Mouse (Mus musculus): ENCODE measurements around the gene Adh6a.
"Not testable (repeated sequence)": the region's sequence is repeated elsewhere in the genome, so short reads cannot be mapped to it uniquely, and the experiment has no call there.

Adh6a gene

DNA sequence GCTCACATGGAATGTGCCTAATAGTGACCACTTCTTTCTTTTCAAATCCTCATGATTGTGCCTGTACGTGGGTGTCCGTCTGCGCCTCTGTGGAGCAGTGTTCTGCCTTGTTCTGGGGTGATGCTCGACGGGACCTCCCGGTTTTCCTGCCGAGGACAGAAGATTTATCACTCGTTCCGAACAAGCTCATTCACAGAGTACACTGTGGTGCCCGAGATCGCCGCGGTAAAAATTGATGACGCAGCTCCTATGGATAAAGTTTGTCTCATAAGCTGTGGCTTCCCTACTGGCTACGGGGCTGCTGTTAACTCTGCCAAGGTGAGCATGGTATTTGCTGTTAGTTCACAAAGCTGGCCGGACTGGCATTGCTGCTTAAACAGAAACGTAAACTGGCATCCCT, 11.9 kb downstream of the Adh6a start:
- no peak for DNase-seq (ENCODE audit: low read depth, low spot score)

DNA sequence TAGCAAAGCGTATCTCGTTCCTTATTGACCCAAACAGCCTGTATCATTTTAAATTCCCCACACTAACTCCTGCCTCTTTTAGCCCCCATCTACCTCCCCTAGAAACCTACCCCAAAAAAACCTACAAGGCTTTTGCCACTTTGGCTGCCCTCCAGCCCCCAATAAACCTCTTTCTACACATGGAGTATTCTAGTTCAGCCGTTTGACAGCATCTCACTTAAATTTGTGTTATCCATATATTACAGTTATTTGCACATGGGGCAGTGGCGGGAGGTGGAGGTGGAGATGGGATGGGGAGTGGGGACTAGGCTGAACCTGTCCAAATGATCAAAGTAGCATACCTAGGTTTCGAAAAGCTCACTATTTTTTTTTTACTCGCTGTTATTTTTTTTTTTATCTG, 12.4 kb downstream of the Adh6a start:
- no peak for DNase-seq (ENCODE audit: low read depth, low spot score)

DNA sequence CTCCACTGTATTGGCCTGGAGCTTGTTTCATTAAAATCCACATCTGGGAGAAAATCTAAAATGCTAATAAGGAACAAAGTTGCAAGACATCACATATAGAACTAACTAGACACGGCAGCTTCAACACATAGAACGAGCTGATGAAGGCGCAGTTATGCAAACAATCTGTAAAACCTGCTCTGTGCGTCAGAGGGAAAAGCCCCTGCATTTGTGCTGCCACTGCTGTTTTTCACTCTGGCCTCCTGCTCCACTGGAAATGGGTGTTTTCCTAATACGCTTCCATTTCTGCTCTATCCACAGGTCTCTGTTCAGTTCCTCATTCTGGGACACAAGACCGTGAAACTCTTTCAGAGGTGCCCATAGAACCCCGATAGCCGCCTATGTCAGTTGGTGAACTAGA, 20.8 kb downstream of the Adh6a start:
- DNase-seq (ENCODE audit: low read depth, low spot score) = no peak

- no peak for DNase-seq (ENCODE audit: low read depth, low spot score)
These were observed 21.2 kb downstream of the Adh6a start for GRCm38 (mm10) chr3:138334320-138334719.

GRCm38 (mm10) chr3:138335566-138335965, 22.5 kb downstream of the Adh6a start:
- no peak for DNase-seq (ENCODE audit: low read depth, low spot score)

GRCm38 (mm10) chr3:138336104-138336754, 23.1 kb downstream of the Adh6a start:
- no peak for DNase-seq (ENCODE audit: low read depth, low spot score)

GRCm38 (mm10) chr3:138341471-138341870, 28.4 kb downstream of the Adh6a start, which contains the start of gene Adh6b:
Gene Adh6b (plus strand): TSS chr3:138341775.
- no peak for DNase-seq (ENCODE audit: low read depth, low spot score)

- no peak for DNase-seq (ENCODE audit: low read depth, low spot score)
These were observed 34.0 kb downstream of the Adh6a start for GRCm38 (mm10) chr3:138347041-138347440.

DNA sequence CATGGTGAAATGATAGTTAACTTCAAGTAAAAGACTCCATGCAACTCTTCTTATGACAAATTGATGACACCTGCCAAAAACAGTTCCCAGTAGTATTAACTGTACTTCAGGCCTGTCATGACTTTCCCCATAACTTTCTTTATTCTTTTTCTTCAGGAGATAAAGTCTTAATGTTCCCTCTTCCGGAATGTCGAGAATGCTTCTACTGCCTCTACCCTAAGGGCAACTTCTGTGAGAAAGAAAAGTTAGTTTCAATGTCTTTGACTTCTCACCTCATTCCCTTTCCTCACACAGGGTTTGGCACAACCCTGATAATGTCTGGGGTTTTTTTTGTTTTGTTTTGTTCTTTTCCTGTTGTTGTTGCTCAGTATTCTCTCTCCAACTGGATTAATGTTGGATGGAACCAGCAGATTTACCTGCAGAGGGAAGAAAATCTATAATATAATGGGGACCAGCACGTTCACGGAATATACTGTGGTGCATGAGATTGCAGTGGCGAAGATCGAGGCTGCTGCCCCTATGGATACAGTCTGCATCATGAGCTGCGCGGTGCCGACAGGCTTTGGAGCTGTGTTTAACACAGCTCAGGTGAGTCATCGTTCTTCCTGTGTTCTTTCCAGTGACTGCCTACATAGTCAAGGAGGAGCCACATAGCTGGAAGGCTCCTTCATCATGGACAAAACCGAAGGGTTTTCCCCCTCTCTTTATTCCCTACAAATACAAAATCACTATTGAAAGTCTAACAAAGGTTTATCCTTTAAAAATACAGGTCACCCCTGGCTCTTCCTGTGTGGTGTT, 39.1 kb downstream of the Adh6a start:
- no peak for DNase-seq (ENCODE audit: low read depth, low spot score)

- no peak for DNase-seq (ENCODE audit: low read depth, low spot score)
These were observed 45.8 kb downstream of the Adh6a start for GRCm38 (mm10) chr3:138358856-138359255.

- DNase-seq (ENCODE audit: low read depth, low spot score) = no peak
These were observed 47.6 kb downstream of the Adh6a start for GRCm38 (mm10) chr3:138360721-138361120.

GRCm38 (mm10) chr3:138362920-138363319, 49.8 kb downstream of the Adh6a start:
- no peak for DNase-seq (ENCODE audit: low read depth, low spot score)

- DNase-seq (ENCODE audit: low read depth, low spot score) = no peak
These were observed 53.1 kb downstream of the Adh6a start for GRCm38 (mm10) chr3:138366181-138366580.

DNA sequence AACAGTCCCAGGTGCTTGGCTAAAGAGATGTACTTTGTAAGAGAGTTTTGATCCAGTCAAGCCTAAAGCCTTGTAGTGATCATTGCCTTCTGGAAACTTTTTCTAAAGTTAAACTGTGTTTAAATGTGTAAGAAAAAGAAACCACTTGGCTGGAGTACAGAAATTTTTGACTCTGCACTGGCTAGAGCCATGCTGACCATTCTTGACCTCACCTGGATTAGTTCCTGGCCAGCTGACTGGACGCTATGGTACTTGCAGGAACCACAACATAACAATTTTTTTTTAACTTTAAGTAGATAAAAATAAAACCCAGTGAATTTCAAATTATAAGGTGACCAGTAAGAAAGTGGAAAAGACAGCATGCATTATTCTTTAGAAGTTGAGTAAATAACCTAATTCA, 56.5 kb downstream of the Adh6a start:
- no peak for DNase-seq (ENCODE audit: low read depth, low spot score)

DNA sequence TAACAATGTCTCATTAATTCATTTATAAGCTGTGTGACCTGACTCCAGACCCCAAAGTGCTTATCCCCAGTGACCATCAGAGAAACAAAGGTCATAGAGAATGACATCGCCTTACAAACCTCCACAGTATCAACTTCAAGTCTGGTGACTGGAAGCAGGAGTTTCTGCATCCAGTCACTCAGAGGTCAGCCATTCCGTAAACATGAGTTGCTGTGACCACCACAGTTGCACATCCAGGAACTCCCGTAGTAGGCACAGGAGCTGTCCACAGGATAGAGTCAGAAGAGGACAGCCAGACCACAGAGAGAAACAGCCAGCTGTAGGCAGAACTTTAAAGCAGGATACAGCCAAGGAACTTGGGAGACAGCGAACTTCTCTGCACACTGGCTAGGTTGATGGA, 57.2 kb downstream of the Adh6a start:
- DNase-seq (ENCODE audit: low read depth, low spot score) = not testable (repeated sequence)

DNA sequence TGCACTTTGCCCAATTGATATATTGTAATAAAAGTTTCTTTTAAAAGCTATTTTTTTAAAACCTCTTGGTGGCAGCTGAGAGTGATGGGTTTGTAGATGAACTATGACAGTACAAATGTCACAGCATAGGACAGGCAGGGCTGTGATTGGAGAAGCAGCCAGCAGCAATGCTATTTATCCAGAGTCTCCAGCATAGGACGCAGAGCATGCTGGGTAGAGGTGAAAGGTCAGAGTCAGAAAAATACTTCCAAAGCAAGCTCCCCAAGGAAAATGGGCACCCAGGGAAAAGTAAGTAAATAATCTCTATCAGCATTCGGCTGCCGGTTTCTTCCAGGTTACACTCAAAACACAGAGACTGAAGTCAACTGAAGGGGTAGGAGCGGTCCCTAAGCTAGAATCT, 60.8 kb downstream of the Adh6a start:
- no peak for DNase-seq (ENCODE audit: low read depth, low spot score)

DNA sequence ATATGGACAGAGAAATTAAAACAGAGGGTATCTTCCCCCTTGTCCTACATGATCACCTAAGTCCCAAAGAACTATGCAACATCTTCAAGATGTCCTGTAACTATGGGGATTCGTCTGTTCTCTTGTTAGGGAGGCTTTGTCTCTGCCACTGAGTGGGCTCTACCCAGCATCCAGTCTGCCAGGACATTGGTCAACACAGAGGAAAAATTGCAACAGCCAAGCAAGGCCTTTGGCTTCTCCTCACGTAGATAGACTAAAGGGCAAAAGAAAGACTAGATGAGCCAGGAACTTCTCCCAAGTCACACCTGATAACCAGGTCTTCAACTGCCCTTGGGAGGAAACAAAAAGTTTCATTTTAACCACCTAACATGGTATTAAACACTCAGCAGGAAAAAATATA, 62.1 kb downstream of the Adh6a start:
- DNase-seq (ENCODE audit: low read depth, low spot score) = no peak
